Mouse (Mus musculus) spleen, adult 2 months (tissue): ENCODE data around the gene Myl4. TPM values are rescaled to one million over a fixed set of nuclear protein-coding genes. Genes with fewer than 3 reads are reported as not detected.

Experiments used
- DNase-seq, 2 experiments: peaks; one replicate each; pipeline versions ENCODE4 v3.0.0 to v3.0.0-alpha.2; 2012 to 2021; ENCODE audit warnings: low spot score in 2 of 2, low read depth in 1 of 2
- H3K27ac ChIP-seq: fragments of 200-500 bp; 2 replicates; pipeline ENCODE4 v1.5.1; 2012; ENCODE audit warnings: low read length, inconsistent platforms; ENCODE audit not compliant: insufficient read depth
- H3K27me3 ChIP-seq: fragments of 200-500 bp; 2 replicates; pipeline ENCODE4 v1.6.1; 2012; ENCODE audit warnings: mild to moderate bottlenecking, moderate library complexity, low read length, inconsistent platforms; ENCODE audit not compliant: control insufficient read depth, insufficient read depth
- H3K36me3 ChIP-seq: fragments of 200-500 bp; 2 replicates; pipeline ENCODE4 v1.6.1; 2012; ENCODE audit warnings: mild to moderate bottlenecking, low read length, inconsistent platforms; ENCODE audit not compliant: control insufficient read depth, insufficient read depth
- H3K4me1 ChIP-seq: fragments of 200-500 bp; 2 replicates; pipeline ENCODE4 v1.6.1; 2011; ENCODE audit warnings: inconsistent platforms; ENCODE audit not compliant: control insufficient read depth, insufficient read depth, insufficient read length
- H3K4me3 ChIP-seq: fragments of 200-500 bp; 2 replicates; pipeline ENCODE4 v1.5.1; 2011; ENCODE audit warnings: mild to moderate bottlenecking, inconsistent platforms; ENCODE audit not compliant: insufficient read depth, insufficient read length; ENCODE audit errors: extremely low read depth
- CTCF ChIP-seq: fragments of 200-500 bp; IDR thresholded peaks from 2 replicates; pipeline ENCODE4 v1.5.1; 2011; ENCODE audit warnings: mild to moderate bottlenecking, inconsistent platforms; ENCODE audit not compliant: insufficient read depth, insufficient read length, insufficient replicate concordance; ENCODE audit errors: extremely low read depth
- POLR2A ChIP-seq: fragments of 200-500 bp; IDR thresholded peaks from 2 replicates; pipeline ENCODE4 v1.6.1; 2011; ENCODE audit warnings: low read depth, low read length, inconsistent platforms
- WGBS: fragments of 180-500 bp; shearing (Covaris S2); methylation state at CpG from one replicate; pipeline ENCODE4 v1.1.7; 2018; 5-methylcytosine and 5-hydroxymethylcytosine counted together
- polyA plus RNA-seq: library from polyadenylated mRNA; depleted of rRNA; stranded (reverse); fragments of >200 nt; gene quantifications from 2 replicates; pipeline ENCODE4 v1.2.3, GENCODE M21; 2012; rRNA removed

Myl4 gene
- 10.5 and 12.0 TPM in 2 replicates for polyA plus RNA-seq

DNA sequence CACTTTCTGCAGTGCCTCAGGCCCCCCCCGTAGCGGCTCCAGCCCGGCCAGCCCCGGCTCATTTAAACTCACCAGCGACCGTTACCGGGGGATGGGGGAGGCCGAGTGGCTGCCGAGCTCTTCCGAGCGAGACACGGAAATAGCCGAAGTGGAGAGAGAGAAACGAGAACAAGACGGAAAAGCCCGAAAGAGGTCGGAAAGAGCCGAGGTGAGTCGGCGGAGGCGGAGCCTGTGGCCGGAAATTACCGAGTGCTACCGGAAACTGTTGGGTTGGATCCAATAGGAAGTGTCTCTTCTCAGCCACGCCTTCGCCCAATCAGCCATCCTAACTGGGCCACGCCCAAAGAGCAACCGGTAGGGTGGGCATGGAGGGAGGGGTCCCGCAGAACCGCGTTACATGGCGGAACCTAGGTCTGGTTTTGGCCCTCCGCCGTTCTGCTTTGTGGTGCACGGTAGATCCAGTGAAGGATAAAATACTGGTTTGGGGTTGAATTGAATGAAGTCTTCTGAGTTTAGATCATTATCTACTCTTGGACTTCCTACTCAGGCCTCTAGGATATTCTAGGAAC is at the start of gene Myl4, which contains the start of gene Cdc27:
Gene Myl4 (plus strand): TSS at position 258 of the 569 bp plus-strand sequence.
Gene Cdc27 (minus strand): TSS at position 215 of the 569 bp plus-strand sequence.
- Histone ChIP-seq H3K4me1 (no peaks in the 10 kb centered on the region; the same call in none of the 2 replicates), H3K36me3 (no peaks in the 10 kb centered on the region), H3K4me3 (peak within 1 kb of the TSS; percentile 91), H3K27me3 (no peaks in the 10 kb centered on the region), H3K27ac (peak within 1 kb of the TSS; percentile 87)
- WGBS: under 1% methylated on average over 35 of the region's 35 CpGs
- DNase-seq: peak; percentile 95 to 97
- peak; percentile 55; the same call in 1 of the 2 replicates for TF ChIP-seq POLR2A
- no peak for TF ChIP-seq CTCF

DNA sequence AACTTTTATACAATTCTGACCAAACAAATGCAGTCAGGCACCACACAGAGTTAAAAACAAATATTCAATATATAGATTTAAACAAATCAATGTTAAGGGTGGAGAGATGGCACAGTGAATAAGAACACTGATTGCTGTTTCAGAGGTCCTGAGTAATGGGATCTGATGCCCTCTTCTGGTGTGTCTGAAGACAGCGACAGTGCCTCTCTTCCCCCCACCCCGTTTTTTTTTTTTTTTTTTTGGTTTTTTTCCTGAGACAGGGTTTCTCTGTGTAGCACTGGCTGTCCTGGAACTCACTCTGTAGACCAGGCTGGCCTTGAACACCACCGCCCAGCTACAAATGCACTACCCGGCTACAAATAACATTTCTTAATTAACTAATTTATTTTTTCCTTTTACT is 42.0 kb upstream of the Myl4 start:
- Histone ChIP-seq H3K27ac (no peak overlapping the region), H3K4me1 (no peaks in the 10 kb centered on the region), H3K4me3 (no peak overlapping the region), H3K27me3 (no peaks in the 10 kb centered on the region), H3K36me3 (peaks cover 45% of the 10 kb centered on the region)
- 84% methylated on average over 4 of the region's 4 CpGs for WGBS
- no peak for TF ChIP-seq POLR2A
- TF ChIP-seq CTCF: no peak
- DNase-seq: no peak

DNA sequence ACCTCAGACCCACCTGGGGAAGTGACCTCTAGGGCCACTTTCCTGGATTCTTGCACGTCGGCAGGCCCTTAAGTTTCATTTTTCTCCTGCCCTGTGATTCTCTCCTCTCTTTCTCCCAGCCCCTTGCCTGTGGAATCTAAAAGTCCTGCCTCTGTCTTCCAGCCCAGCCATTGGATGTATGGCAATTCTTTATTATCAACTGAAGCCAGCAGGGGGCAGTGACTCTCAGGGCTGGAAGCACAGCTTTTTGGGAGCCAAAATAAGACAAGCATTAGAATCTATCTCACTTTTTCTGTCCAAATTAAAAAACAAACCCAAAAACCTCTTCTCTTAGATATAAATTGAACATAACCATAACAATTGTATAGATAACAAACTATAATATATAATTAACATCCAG is 39.9 kb upstream of the Myl4 start:
- peaks cover 43% of the 10 kb centered on the region for H3K36me3 ChIP-seq
- no peak overlapping the region for H3K4me3 ChIP-seq
- H3K27ac ChIP-seq: no peak overlapping the region
- no peaks in the 10 kb centered on the region for H3K4me1 ChIP-seq
- DNase-seq: peak; percentile 6 to 11
- 91% methylated on average over 2 of the region's 2 CpGs for WGBS
- TF ChIP-seq POLR2A (no peak), CTCF (peak; percentile 34; the same call in 1 of the 2 replicates)
- H3K27me3 ChIP-seq: no peaks in the 10 kb centered on the region

DNA sequence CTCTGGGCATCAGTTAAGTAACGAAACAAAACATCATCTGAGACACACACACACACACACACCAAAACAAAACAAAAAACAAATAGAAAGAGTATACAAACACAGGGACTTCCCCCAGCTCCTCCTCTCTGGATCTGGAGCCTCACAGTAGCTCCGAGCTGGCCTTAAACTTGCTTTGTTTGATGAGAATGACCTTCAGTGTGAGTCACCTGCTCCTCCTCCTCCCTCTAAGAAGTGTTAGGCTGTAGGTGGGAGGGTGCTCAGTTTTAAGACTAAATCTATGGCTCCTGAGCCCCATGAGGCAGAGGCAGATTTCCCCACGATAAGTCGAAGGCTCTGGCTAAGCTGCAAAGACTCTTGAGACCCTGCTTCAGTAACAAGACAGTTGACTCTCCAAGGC is 38.0 kb upstream of the Myl4 start:
- Histone ChIP-seq H3K27me3 (no peaks in the 10 kb centered on the region), H3K4me1 (no peaks in the 10 kb centered on the region), H3K27ac (no peak overlapping the region), H3K4me3 (no peak overlapping the region), H3K36me3 (peaks cover 42% of the 10 kb centered on the region)
- TF ChIP-seq POLR2A (no peak), CTCF (no peak)
- no peak for DNase-seq
- 92% methylated on average over 4 of the region's 4 CpGs for WGBS

DNA sequence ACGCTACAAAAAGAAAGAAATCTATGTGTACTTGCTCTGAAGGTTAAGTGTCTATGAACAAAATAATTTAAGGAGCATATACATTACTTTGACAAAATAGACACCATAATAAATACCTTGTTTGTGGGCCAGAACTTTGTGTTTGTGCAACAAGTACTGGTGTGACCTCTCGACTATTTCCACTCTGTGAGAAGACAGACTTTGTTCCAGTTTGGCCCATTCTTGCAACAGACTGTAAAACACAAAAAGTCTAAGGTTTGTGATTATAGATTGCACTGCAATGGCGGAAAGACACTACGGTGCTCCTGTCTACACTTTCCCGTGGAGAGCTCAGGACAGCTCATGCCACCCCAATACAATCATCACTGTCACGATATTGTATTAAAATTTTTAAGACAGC is 24.5 kb upstream of the Myl4 start:
- Histone ChIP-seq H3K27me3 (no peaks in the 10 kb centered on the region), H3K4me3 (no peak overlapping the region), H3K27ac (no peak overlapping the region), H3K36me3 (peaks cover 29% of the 10 kb centered on the region), H3K4me1 (no peaks in the 10 kb centered on the region)
- no peak for DNase-seq
- TF ChIP-seq POLR2A: no peak
- TF ChIP-seq CTCF: no peak
- 97% methylated on average over 6 of the region's 6 CpGs for WGBS

DNA sequence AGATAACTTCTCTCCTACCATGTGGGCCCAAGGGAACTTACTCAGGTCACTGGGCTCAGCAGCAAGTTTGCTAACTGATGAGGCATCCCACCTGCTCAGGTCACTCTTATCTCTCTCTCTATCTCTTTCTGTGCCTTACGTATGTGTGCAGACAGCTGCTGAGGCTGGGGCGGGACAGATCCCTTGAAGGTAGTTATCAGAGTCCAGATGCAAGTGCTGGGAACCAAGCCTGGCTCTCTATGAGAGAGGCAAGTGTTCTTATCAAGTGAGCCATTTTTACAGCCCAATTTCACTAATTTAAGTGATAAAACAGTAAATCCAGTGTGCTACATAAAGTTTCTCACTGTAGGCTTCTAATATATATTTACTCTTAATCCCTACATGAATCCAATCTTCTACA is 13.6 kb upstream of the Myl4 start:
- DNase-seq: no peak
- Histone ChIP-seq H3K27me3 (no peaks in the 10 kb centered on the region), H3K4me3 (no peak overlapping the region), H3K27ac (no peak overlapping the region), H3K4me1 (no peaks in the 10 kb centered on the region), H3K36me3 (peaks cover 12% of the 10 kb centered on the region)
- 86% methylated on average over 2 of the region's 2 CpGs for WGBS
- TF ChIP-seq POLR2A (no peak), CTCF (no peak)

DNA sequence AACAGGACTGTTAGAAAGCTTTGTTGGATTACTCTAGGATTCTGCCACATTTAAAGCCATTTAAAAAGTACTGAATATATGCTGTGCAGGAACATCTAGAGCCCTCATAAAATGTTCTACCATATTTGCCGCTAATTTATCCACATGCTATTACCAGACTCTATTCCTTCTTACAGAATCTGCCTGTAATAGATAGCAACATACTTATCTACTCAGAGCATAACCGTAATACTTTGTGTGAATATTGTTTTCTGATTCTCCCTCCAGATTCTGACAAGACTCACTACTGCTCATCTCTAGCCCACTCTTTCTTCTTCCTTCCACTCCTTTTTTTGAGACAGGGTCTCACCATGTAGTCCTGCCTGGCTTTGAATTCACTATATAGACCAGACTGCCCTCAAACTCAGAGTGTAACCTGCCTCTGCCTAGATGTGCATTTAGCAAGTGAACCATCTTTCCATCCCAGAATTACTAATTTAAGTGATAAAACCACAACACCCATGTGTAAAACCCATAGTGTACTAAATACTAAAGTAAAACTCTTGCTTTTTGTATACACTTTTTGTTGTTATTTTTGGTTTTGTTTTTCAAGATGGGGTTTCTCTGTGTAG is 12.4 kb upstream of the Myl4 start:
- Histone ChIP-seq H3K4me3 (no peak overlapping the region), H3K27ac (no peak overlapping the region), H3K36me3 (peaks cover 6% of the 10 kb centered on the region; the same call in 1 of the 2 replicates), H3K4me1 (no peaks in the 10 kb centered on the region; the same call in 1 of the 2 replicates), H3K27me3 (no peaks in the 10 kb centered on the region)
- DNase-seq: no peak
- 81% methylated on average over 2 of the region's 2 CpGs for WGBS
- TF ChIP-seq CTCF (no peak), POLR2A (no peak)
